Mouse (Mus musculus) retina, embryonic 14.5 days (tissue): Measurements from ENCODE around the gene Naxd.
"Not testable (repeated sequence)": the region's sequence is repeated elsewhere in the genome, so short reads cannot be mapped to it uniquely, and the experiment has no call there.

Source experiments
- DNase-seq: peaks from one replicate; pipeline ENCODE4 v3.0.0-alpha.2; 2015; ENCODE audit warnings: low spot score

The Naxd gene

GRCm38 (mm10) chr8:11497017-11497990 is at the start of gene Naxd:
Naxd (plus strand) TSS chr8:11497506.
- DNase-seq = peak; percentile 96

GRCm38 (mm10) chr8:11447910-11448570 is 49.3 kb upstream of the Naxd start:
- DNase-seq = no peak

GRCm38 (mm10) chr8:11450184-11451113 is 46.9 kb upstream of the Naxd start:
- peak; percentile 78 for DNase-seq

DNA sequence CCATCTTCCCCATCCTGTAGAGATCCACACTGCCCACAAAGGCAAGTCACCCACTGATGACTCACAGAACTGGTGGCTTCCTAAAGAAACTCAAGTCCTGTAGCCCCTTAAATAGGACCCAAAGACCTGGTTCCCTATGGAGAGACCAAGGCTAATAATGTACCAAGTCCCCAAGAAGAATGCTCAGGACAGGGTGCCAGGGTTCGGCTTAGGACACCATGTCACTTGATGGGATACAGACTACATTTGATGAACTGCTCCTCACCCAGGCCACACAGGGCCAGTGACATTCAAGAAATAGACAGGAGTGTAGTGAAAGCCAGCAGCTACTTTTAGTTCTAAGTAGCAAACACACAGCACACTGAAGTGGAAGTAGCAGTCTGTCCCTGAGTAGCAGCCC is 45.2 kb upstream of the Naxd start:
- DNase-seq = no peak

GRCm38 (mm10) chr8:11452559-11452958 is 44.7 kb upstream of the Naxd start:
- no peak for DNase-seq

DNA sequence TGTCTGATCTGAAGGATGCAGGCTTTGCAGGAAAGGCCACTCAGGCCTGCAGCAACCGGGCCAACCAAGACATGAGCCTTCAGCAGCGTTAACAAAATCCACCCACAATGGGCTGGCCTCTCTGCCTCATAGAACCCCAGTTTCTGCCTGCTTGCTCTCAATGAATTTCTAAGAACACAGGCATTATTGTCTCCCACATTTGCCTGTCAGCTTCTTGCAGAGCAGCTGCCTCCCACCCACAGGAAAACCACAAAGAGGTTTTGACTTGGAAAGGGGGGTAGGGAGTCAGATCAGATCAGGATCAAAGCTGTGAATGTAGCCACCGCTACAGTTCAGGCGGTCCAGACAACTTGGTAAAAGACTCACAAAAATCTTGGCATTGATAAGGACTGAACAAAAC is 44.3 kb upstream of the Naxd start:
- DNase-seq = peak; percentile 55

GRCm38 (mm10) chr8:11454228-11454627 is 43.1 kb upstream of the Naxd start:
- DNase-seq = no peak

GRCm38 (mm10) chr8:11457278-11457677 is 40.0 kb upstream of the Naxd start:
- DNase-seq = no peak

- DNase-seq = no peak
Observed at GRCm38 (mm10) chr8:11457981-11458836, 39.1 kb upstream of the Naxd start.

DNA sequence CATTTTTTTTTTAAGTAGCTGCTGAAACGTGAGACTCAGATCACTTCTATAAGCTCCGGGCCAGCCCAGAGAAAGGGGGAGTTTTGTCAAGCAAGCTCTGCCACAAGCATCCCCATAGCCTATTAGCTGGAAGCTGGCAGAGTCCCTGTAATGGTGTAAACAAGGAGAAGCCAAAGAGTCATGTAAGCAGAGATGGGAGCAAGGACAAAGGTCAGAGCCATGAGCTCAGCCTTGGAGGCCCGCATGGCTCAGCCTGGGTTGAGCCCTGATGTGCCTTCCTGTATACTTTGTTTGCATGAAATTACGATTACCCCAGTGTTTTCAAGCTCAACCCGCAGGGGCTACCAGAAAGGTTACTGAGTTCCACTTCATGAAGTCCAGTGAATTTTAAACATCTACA is 38.3 kb upstream of the Naxd start:
- DNase-seq = no peak

DNA sequence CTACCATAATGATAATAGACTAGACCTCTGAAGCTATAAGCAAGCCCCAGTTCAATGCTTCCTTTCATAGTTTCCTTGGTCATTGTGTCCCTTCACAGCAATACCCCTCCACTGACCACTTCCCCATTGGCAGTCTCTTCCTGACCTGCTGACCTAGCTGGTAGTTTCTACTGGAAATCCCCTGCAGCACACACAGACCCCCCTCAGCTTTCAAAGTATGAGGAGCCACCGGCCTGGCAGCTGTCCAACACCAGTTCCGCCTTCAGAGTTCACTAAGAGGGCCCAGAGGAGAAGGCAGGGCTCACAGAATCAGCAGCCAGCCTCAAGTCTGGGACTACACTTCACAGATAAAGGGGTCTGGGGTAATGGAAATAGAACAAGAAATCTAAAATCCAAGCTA is 36.4 kb upstream of the Naxd start:
- DNase-seq = no peak

DNA sequence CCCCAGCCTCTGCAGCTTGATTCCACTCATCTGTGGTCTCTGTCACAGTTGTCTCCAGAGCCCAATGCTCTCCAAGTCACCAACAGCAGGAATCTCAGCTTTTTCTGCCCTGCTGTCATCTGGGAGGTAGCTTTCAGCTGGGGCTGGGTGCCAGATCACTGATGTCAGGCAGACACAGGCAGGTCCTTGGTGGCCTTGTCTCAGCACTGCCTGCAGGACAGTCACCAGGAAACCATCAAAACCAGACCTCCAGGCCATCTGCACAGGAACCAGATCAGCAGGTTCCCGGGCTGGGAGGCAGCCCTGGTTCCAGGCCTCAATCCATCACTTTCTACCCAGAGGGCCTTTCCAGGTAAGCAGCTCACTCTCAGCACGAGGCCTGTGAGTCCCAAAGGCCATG is 35.5 kb upstream of the Naxd start:
- no peak for DNase-seq

DNA sequence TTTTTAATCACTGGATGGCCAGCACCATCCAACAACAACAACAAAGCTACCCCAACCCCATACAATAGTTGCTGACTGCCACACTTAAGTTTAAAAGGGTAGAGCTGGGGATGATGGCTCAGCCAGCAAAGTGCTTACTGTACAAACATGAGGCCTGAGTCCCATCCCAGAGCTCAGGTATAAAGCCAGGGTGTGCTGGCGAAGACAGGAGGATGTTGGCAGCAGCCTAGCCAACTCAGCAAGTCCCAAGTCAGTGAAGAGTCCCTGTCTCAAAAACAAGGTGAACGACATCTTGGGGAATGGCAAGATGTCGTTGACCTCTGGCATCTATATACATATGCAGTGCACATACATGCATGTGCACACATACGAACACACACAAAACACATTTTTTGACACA is 34.7 kb upstream of the Naxd start:
- no peak for DNase-seq

GRCm38 (mm10) chr8:11463541-11463888 is 33.8 kb upstream of the Naxd start:
- DNase-seq = no peak

- DNase-seq = no peak
Observed at GRCm38 (mm10) chr8:11463889-11464706, 33.2 kb upstream of the Naxd start.

DNA sequence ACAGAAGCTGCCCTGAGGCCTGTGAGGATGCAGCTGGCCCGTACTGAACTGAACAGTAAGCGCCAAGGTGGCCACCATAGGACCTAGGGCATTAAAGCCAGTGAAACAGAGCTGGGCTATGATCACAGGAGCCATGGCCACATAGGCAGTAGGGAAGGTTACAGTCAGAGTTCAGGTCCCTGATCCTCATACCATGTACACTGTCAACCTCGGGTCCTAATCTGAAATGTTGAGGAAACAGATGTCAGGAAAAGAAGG is 32.7 kb upstream of the Naxd start:
- DNase-seq = no peak

- DNase-seq = no peak
Observed at GRCm38 (mm10) chr8:11465619-11466018, 31.7 kb upstream of the Naxd start.

DNA sequence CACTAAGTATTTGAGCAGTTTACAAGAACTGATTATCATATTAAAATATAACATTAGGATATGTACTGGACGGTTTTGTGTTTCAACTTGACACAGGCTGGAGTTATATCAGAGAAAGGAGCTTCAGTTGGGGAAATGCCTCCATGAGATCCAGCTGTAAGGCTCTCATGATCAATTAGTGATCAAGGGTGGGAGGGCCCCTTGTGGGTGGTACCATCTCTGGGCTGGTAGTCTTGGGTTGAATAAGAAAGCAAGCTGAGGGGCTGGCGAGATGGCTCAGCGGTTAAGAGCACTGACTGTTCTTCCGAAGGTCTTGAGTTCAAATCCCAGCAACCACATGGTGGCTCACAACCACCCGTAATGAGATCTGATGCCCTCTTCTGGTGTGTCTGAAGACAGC is 30.8 kb upstream of the Naxd start:
- not testable (repeated sequence) for DNase-seq

- peak; percentile 60 for DNase-seq
Observed at GRCm38 (mm10) chr8:11469095-11469494, 28.2 kb upstream of the Naxd start.

DNA sequence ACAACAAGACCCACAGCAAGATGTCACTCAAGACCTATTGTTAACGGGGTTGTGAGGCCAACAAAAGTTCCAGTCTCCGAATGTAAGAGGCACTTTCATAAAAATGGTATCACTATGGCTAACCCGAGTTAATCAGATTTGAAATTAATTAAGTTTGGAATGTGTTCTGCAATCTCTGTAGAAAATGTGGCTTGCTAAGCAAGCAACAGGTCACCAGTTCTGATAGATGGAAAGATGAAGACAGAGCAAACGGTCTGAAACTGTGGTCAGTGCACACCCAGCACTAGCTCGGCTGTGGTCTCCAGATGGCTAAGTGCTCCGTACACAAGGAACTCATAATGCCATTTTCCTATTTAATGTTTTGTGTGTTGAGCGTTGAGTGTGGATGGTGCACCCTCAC is 26.6 kb upstream of the Naxd start:
- DNase-seq = no peak

DNA sequence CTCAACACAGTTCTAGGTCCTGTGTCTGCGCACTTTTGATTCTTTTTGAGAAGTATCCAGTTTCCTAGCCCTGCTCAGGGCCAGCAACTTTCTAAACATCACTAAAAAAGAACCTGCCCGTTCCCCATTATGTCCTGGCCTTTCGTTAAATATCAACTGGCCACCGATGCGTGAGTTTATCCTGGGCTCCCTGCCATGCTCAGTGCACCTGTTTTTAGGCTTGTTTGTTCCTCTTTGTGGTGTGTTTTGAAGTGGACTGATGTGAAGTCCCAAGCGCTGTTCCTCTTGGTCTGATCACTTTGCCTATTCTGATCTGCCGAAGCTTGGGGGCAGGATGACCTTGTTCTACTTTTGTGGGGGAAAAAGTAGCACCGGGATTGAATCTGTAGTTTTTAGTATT is 26.0 kb upstream of the Naxd start:
- no peak for DNase-seq
